Mouse (Mus musculus): ENCODE data around the gene Fzd9.

The Fzd9 gene

GRCm38 (mm10) chr5:135251079-135251454 lies at the start of gene Fzd9:
Gene Fzd9, minus strand, starts transcription at chr5:135251230.
- DNase-seq (ENCODE audit: low read depth, low spot score), result peak; percentile 88

- DNase-seq (ENCODE audit: low read depth, low spot score), result no peak
Observed at GRCm38 (mm10) chr5:135292001-135292400, 41.0 kb upstream of the Fzd9 start.

- DNase-seq (ENCODE audit: low read depth, low spot score), result no peak
Observed at GRCm38 (mm10) chr5:135291193-135291592, 40.2 kb upstream of the Fzd9 start.

GRCm38 (mm10) chr5:135290703-135291102 lies 39.7 kb upstream of the Fzd9 start:
- DNase-seq (ENCODE audit: low read depth, low spot score), result no peak

GRCm38 (mm10) chr5:135286926-135287325 lies 35.9 kb upstream of the Fzd9 start:
- no peak for DNase-seq (ENCODE audit: low read depth, low spot score)

- DNase-seq (ENCODE audit: low read depth, low spot score), result peak; percentile 85
Observed at GRCm38 (mm10) chr5:135286185-135286584, 35.2 kb upstream of the Fzd9 start.

- DNase-seq (ENCODE audit: low read depth, low spot score), result no peak
Observed at GRCm38 (mm10) chr5:135285211-135285610, 34.2 kb upstream of the Fzd9 start.

GRCm38 (mm10) chr5:135280226-135280625 lies 29.2 kb upstream of the Fzd9 start:
- DNase-seq (ENCODE audit: low read depth, low spot score), result no peak

GRCm38 (mm10) chr5:135276597-135276996 lies 25.6 kb upstream of the Fzd9 start:
- no peak for DNase-seq (ENCODE audit: low read depth, low spot score)

GRCm38 (mm10) chr5:135274663-135275396 lies 23.8 kb upstream of the Fzd9 start:
- DNase-seq (ENCODE audit: low read depth, low spot score), result peak; percentile 39

- no peak for DNase-seq (ENCODE audit: low read depth, low spot score)
Observed at GRCm38 (mm10) chr5:135271563-135272165, 20.6 kb upstream of the Fzd9 start.

- no peak for DNase-seq (ENCODE audit: low read depth, low spot score)
Observed at GRCm38 (mm10) chr5:135270361-135270760, 19.3 kb upstream of the Fzd9 start.

- DNase-seq (ENCODE audit: low read depth, low spot score), result no peak
Observed at GRCm38 (mm10) chr5:135269451-135269850, 18.4 kb upstream of the Fzd9 start.

- peak; percentile 47 for DNase-seq (ENCODE audit: low read depth, low spot score)
Observed at GRCm38 (mm10) chr5:135264548-135264947, 13.5 kb upstream of the Fzd9 start.

GRCm38 (mm10) chr5:135263866-135264503 lies 13.0 kb upstream of the Fzd9 start:
- DNase-seq (ENCODE audit: low read depth, low spot score), result peak; percentile 51

- DNase-seq (ENCODE audit: low read depth, low spot score), result no peak
Observed at GRCm38 (mm10) chr5:135258280-135259150, 7.5 kb upstream of the Fzd9 start.

GRCm38 (mm10) chr5:135257559-135257958 lies 6.5 kb upstream of the Fzd9 start:
- DNase-seq (ENCODE audit: low read depth, low spot score), result no peak

GRCm38 (mm10) chr5:135256166-135256565 lies 5.1 kb upstream of the Fzd9 start:
- DNase-seq (ENCODE audit: low read depth, low spot score), result no peak

- peak; percentile 86 for DNase-seq (ENCODE audit: low read depth, low spot score)
Observed at GRCm38 (mm10) chr5:135253741-135254401, 2.8 kb upstream of the Fzd9 start.

GRCm38 (mm10) chr5:135250186-135251078 lies 598 bp downstream of the Fzd9 start:
- DNase-seq (ENCODE audit: low read depth, low spot score), result no peak

All from mesoderm, embryonic 11.5 days (tissue).